Mouse (Mus musculus) heart, postnatal 25 days (tissue): ENCODE measurements around the gene Olfr1423. TPM values are rescaled to one million over a fixed set of nuclear protein-coding genes. Genes with fewer than 3 reads are reported as not detected.

Source experiments
- total RNA-seq, 2 experiments: library from RNA; stranded (reverse); gene quantifications; 2 replicates each; pipeline ENCODE4 v1.2.3; 2021

Olfr1423 gene
- total RNA-seq, 2 experiments from 2014 or later, result not detected

Other genes starting within 250 kb of the Olfr1423 start
- gene Stx3, start 221.9 kb downstream of the Olfr1423 start, total RNA-seq, result 1 to 10 TPM; 3.1 to 4.1 TPM
- not detected for gene Olfr1417, start 202.1 kb downstream of the Olfr1423 start, total RNA-seq
- gene Olfr1418, start 180.3 kb downstream of the Olfr1423 start, total RNA-seq, result not detected
- not detected for gene Olfr1419, start 166.2 kb downstream of the Olfr1423 start, total RNA-seq
- not detected for gene Olfr1420, start 154.8 kb downstream of the Olfr1423 start, total RNA-seq
- 10 to 100 TPM; 25.1 to 25.7 TPM for gene Patl1, start 128.9 kb downstream of the Olfr1423 start, total RNA-seq
- gene Osbp, start 75.4 kb downstream of the Olfr1423 start, total RNA-seq, result 10 to 100 TPM; 89.3 to 92.0 TPM
- not detected for gene Olfr1424, start 21.4 kb upstream of the Olfr1423 start, total RNA-seq
- gene Olfr1425, start 36.4 kb upstream of the Olfr1423 start, total RNA-seq, result not detected
- not detected for gene Olfr1426, start 50.7 kb upstream of the Olfr1423 start, total RNA-seq
- not detected for gene Olfr1427, start 62.0 kb upstream of the Olfr1423 start, total RNA-seq
- gene Olfr1428, start 74.6 kb upstream of the Olfr1423 start, total RNA-seq, result not detected
- gene Olfr76, start 81.9 kb upstream of the Olfr1423 start, total RNA-seq, result not detected
- gene Olfr1555-ps1, start 128.8 kb upstream of the Olfr1423 start, total RNA-seq, result not detected
- not detected for gene Olfr1431, start 159.3 kb upstream of the Olfr1423 start, total RNA-seq
- gene Olfr1432, start 191.3 kb upstream of the Olfr1423 start, total RNA-seq, result not detected
- not detected for gene Olfr262, start 200.3 kb upstream of the Olfr1423 start, total RNA-seq
- not detected for gene Olfr235, start 219.7 kb upstream of the Olfr1423 start, total RNA-seq
- gene Olfr1434, start 238.5 kb upstream of the Olfr1423 start, total RNA-seq, result not detected